Mouse (Mus musculus): Measurements from ENCODE around the gene Sergef.

DNA sequence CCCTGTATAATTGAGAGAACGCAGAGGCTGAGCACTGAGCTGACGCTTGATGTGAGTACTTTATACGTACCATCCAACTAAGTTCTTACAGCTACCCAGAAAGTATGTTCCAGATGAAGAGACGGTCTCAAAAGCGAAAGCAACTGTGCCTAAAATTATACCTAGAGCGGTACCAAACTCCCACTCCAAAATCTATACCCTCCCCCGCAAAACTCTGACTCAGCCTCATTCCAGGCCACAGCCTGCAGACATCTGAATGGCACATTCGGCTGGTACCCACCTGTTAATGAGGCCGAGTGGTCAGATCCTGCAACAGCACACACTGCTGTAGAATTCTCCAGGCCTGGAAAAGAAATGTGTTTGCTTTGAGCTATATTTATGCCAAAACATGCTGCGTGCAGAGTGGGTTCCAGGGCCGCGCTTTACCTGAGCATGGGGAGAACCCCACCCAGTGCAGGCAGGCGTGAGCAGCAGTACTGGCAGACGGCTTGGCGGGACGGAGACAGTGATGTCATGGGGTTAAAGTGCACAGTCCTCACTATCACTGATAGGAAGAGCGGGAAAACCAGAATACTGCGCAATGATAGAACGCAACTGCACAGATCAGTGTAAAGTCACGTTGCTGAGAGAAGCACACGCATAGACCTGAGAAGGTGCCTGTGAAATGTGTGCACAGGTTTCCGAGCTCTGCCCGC is 21.0 kb downstream of the Sergef start:
- TF ChIP-seq POLR2A (IDR thresholded peaks at IDR 0.05; ENCODE audit: low read depth, low read length) (no peak), CTCF (IDR thresholded peaks at IDR 0.05; ENCODE audit: extremely low read depth, insufficient read length, insufficient replicate concordance, low read depth, low read length) (no peak)

Measured in small intestine, adult 2 months (tissue).